Mouse (Mus musculus): ENCODE measurements at regions not wholly inside any gene's neighbourhood (a gene's known extent, or its start where the extent isn't known, plus 50 kb on each side); places are given as distances from the start of the nearest gene placed in this dataset.

DNA sequence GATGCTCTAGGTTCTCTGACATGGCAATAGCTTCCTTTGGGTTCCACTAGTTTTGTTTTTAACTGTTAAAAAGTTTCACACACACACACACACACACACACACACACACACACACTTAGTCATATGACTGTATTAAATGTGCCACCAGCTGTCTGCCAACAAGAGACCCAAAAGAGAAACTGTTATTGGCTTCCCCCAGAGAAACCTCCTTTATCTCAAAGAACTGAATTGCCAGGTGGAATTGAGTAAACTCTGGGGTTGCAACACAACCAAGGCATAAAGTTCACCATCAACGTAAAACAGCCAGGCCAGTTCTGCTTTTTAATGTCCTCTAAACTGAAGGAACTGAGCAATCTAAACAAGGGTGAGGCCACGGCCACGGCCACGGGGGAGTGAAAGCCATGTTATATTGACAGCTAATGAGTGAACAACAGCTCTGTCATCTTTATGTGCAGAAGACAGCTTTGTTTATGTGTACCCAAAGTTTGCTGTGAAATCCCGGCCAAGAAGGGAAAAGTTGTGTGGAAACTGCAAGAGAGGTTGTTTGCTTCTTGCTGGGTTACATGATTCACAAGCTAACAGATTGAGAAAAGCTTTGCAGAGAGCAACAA, 69.3 kb downstream of the Btg1 start:
- no peak for TF ChIP-seq POLR2A (IDR thresholded peaks at IDR 0.05; ENCODE audit: low read depth, low read length)
- TF ChIP-seq CTCF (IDR thresholded peaks at IDR 0.05; ENCODE audit: extremely low read depth, insufficient read length, insufficient replicate concordance, low read depth, low read length) = no peak
- 6% methylated on average over 5 of the region's 5 CpGs for WGBS
- H3K4me1 ChIP-seq (ENCODE audit: control insufficient read depth, insufficient read depth, insufficient read length, low read length) = peaks cover 15% of the 10 kb centered on the region
- no peaks in the 10 kb centered on the region for H3K36me3 ChIP-seq (ENCODE audit: control insufficient read depth, insufficient read depth, low read length)
- no peaks in the 10 kb centered on the region for H3K27me3 ChIP-seq (ENCODE audit: control insufficient read depth, insufficient read depth, low read length)
- H3K4me3 ChIP-seq (ENCODE audit: low read depth, low read length) = no peak overlapping the region
- H3K27ac ChIP-seq (ENCODE audit: insufficient read depth, low read depth, low read length) = peak overlapping the region; percentile 91

- 11% methylated on average over 6 of the region's 6 CpGs for WGBS
- Histone ChIP-seq H3K36me3 (ENCODE audit: control insufficient read depth, insufficient read depth, low read length) (no peaks in the 10 kb centered on the region), H3K4me3 (ENCODE audit: low read depth, low read length) (no peak overlapping the region), H3K27me3 (ENCODE audit: control insufficient read depth, insufficient read depth, low read length) (no peaks in the 10 kb centered on the region), H3K27ac (ENCODE audit: insufficient read depth, low read depth, low read length) (peak overlapping the region; percentile 91), H3K4me1 (ENCODE audit: control insufficient read depth, insufficient read depth, insufficient read length, low read length) (peaks cover 18% of the 10 kb centered on the region)
- no peak for TF ChIP-seq CTCF (IDR thresholded peaks at IDR 0.05; ENCODE audit: extremely low read depth, insufficient read length, insufficient replicate concordance, low read depth, low read length)
- TF ChIP-seq POLR2A (IDR thresholded peaks at IDR 0.05; ENCODE audit: low read depth, low read length) = no peak
Observed at GRCm38 (mm10) chr10:96686659-96687440, 70.0 kb downstream of the Btg1 start.

DNA sequence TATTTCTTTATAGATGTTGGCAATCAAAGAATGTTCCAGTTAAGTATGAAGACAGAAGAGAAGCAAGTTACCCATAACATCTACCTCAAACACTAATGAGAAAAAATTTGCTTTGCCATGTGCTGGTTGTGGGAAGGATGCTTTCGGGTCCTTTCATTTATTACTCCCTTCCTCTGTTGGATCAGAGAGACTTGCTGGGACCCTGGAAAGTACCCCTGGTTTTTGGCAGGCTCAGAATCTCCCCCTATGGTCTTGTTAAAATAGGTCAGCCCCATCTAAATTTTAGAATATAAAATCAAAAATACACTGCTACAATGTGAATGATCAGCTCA, 70.6 kb downstream of the Btg1 start:
- Histone ChIP-seq H3K4me3 (ENCODE audit: low read depth, low read length) (no peak overlapping the region), H3K27ac (ENCODE audit: insufficient read depth, low read depth, low read length) (peak overlapping the region; percentile 91; the same call in 1 of the 2 replicates), H3K36me3 (ENCODE audit: control insufficient read depth, insufficient read depth, low read length) (no peaks in the 10 kb centered on the region), H3K27me3 (ENCODE audit: control insufficient read depth, insufficient read depth, low read length) (no peaks in the 10 kb centered on the region), H3K4me1 (ENCODE audit: control insufficient read depth, insufficient read depth, insufficient read length, low read length) (peaks cover 19% of the 10 kb centered on the region)
- WGBS = 51% methylated on average over 1 of the region's 1 CpGs
- no peak for TF ChIP-seq POLR2A (IDR thresholded peaks at IDR 0.05; ENCODE audit: low read depth, low read length)
- TF ChIP-seq CTCF (IDR thresholded peaks at IDR 0.05; ENCODE audit: extremely low read depth, insufficient read length, insufficient replicate concordance, low read depth, low read length) = no peak

- H3K4me3 ChIP-seq (ENCODE audit: low read depth, low read length) = no peak overlapping the region
- no peak for TF ChIP-seq POLR2A (IDR thresholded peaks at IDR 0.05; ENCODE audit: low read depth, low read length)
- no peak for TF ChIP-seq CTCF (IDR thresholded peaks at IDR 0.05; ENCODE audit: extremely low read depth, insufficient read length, insufficient replicate concordance, low read depth, low read length)
- H3K4me1 ChIP-seq (ENCODE audit: control insufficient read depth, insufficient read depth, insufficient read length, low read length) = peaks cover 37% of the 10 kb centered on the region
- no peaks in the 10 kb centered on the region for H3K27me3 ChIP-seq (ENCODE audit: control insufficient read depth, insufficient read depth, low read length)
- WGBS = 15% methylated on average over 11 of the region's 11 CpGs
- peak overlapping the region; percentile 100 for H3K27ac ChIP-seq (ENCODE audit: insufficient read depth, low read depth, low read length)
- no peaks in the 10 kb centered on the region for H3K36me3 ChIP-seq (ENCODE audit: control insufficient read depth, insufficient read depth, low read length)
Observed at GRCm38 (mm10) chr10:96689976-96690867, 73.4 kb downstream of the Btg1 start.

GRCm38 (mm10) chr10:96690868-96691302, 74.1 kb downstream of the Btg1 start:
- 8% methylated on average over 2 of the region's 2 CpGs for WGBS

GRCm38 (mm10) chr10:96691319-96691870, 74.6 kb downstream of the Btg1 start:
- 26% methylated on average over 6 of the region's 6 CpGs for WGBS
- peak overlapping the region; percentile 20 for H3K4me3 ChIP-seq (ENCODE audit: low read depth, low read length)
- H3K27ac ChIP-seq (ENCODE audit: insufficient read depth, low read depth, low read length) = peak overlapping the region; percentile 100
- peaks cover 35% of the 10 kb centered on the region for H3K4me1 ChIP-seq (ENCODE audit: control insufficient read depth, insufficient read depth, insufficient read length, low read length)
- H3K27me3 ChIP-seq (ENCODE audit: control insufficient read depth, insufficient read depth, low read length) = no peaks in the 10 kb centered on the region
- H3K36me3 ChIP-seq (ENCODE audit: control insufficient read depth, insufficient read depth, low read length) = no peaks in the 10 kb centered on the region
- no peak for TF ChIP-seq POLR2A (IDR thresholded peaks at IDR 0.05; ENCODE audit: low read depth, low read length)
- no peak for TF ChIP-seq CTCF (IDR thresholded peaks at IDR 0.05; ENCODE audit: extremely low read depth, insufficient read length, insufficient replicate concordance, low read depth, low read length)

More at GRCm38 (mm10) chr10:96690868-96691302, 74.1 kb downstream of the Btg1 start:
- no peaks in the 10 kb centered on the region for H3K27me3 ChIP-seq (ENCODE audit: control insufficient read depth, insufficient read depth, low read length)
- TF ChIP-seq POLR2A (IDR thresholded peaks at IDR 0.05; ENCODE audit: low read depth, low read length) = no peak
- TF ChIP-seq CTCF (IDR thresholded peaks at IDR 0.05; ENCODE audit: extremely low read depth, insufficient read length, insufficient replicate concordance, low read depth, low read length) = no peak
- peak overlapping the region; percentile 100 for H3K27ac ChIP-seq (ENCODE audit: insufficient read depth, low read depth, low read length)
- no peaks in the 10 kb centered on the region for H3K36me3 ChIP-seq (ENCODE audit: control insufficient read depth, insufficient read depth, low read length)
- H3K4me3 ChIP-seq (ENCODE audit: low read depth, low read length) = no peak overlapping the region
- peaks cover 39% of the 10 kb centered on the region for H3K4me1 ChIP-seq (ENCODE audit: control insufficient read depth, insufficient read depth, insufficient read length, low read length)
